Mouse (Mus musculus) liver, adult 2 months (tissue): ENCODE measurements around the gene Cyth2. TPM values are rescaled to one million over a fixed set of nuclear protein-coding genes. Genes with fewer than 3 reads are reported as not detected.

Experiments
- DNase-seq: peaks from one replicate; pipeline ENCODE4 v3.0.0-alpha.2; 2011; ENCODE audit warnings: low read depth, low spot score; ENCODE audit errors: extremely low read depth
- H3K27ac ChIP-seq: fragments of 200-500 bp; replicated peaks from 2 replicates; pipeline ENCODE4 v1.5.1; 2012; ENCODE audit warnings: low read depth, mild to moderate bottlenecking, control low read depth, inconsistent platforms, low read length; ENCODE audit not compliant: insufficient read depth
- H3K27me3 ChIP-seq: fragments of 200-500 bp; 2 replicates; pipeline ENCODE4 v1.6.1; 2012; ENCODE audit warnings: mild to moderate bottlenecking, moderate library complexity, low read length, inconsistent platforms; ENCODE audit not compliant: control insufficient read depth, insufficient read depth
- H3K36me3 ChIP-seq: fragments of 200-500 bp; 2 replicates; pipeline ENCODE4 v1.6.1; 2012; ENCODE audit warnings: low read length, inconsistent platforms; ENCODE audit not compliant: control insufficient read depth, insufficient read depth
- H3K4me1 ChIP-seq: fragments of 200-500 bp; 2 replicates; pipeline ENCODE4 v1.6.1; 2011; ENCODE audit warnings: low read length; ENCODE audit not compliant: control insufficient read depth, insufficient read depth
- H3K4me3 ChIP-seq: fragments of 200-500 bp; 2 replicates; pipeline ENCODE4 v1.5.1; 2011; ENCODE audit warnings: low read depth, mild to moderate bottlenecking, control low read depth, low read length, moderate library complexity; ENCODE audit not compliant: insufficient read depth
- H3K79me2 ChIP-seq: fragments of 200-500 bp; 2 replicates; pipeline ENCODE4 v1.6.1; 2012; ENCODE audit warnings: inconsistent platforms, mild to moderate bottlenecking, low read length, moderate library complexity; ENCODE audit not compliant: control insufficient read depth, insufficient read depth
- H3K9ac ChIP-seq: fragments of 200-500 bp; 2 replicates; pipeline ENCODE4 v1.6.1; 2012; ENCODE audit warnings: low read depth, mild to moderate bottlenecking, control low read depth, inconsistent platforms, low read length
- CTCF ChIP-seq: fragments of 200-500 bp; IDR thresholded peaks from 2 replicates; pipeline ENCODE4 v1.5.1; 2011; ENCODE audit warnings: low read depth, low read length, control low read depth
- POLR2A ChIP-seq: fragments of 200-500 bp; IDR thresholded peaks from 2 replicates; pipeline ENCODE4 v1.6.1; 2011; ENCODE audit warnings: low read length, control low read depth; ENCODE audit not compliant: insufficient read depth; ENCODE audit errors: extremely low read depth
- WGBS: fragments of 180-500 bp; shearing (Covaris S2); methylation state at CpG from one replicate; pipeline ENCODE4 v1.1.7; 2018; 5-methylcytosine and 5-hydroxymethylcytosine counted together
- polyA plus RNA-seq: library from polyadenylated mRNA; depleted of rRNA; stranded (reverse); fragments of >200 nt; gene quantifications from 2 replicates; pipeline ENCODE4 v1.2.3, GENCODE M21; 2012
- total RNA-seq: library from RNA; depleted of rRNA; stranded (reverse); fragments of >200 nt; gene quantifications from 2 replicates; pipeline ENCODE4 v1.2.3, GENCODE M21; 2014

The Cyth2 gene
- total and polyA plus RNA-seq, 2 experiments, result 14.2 to 20.9 TPM

GRCm38 (mm10) chr7:45850661-45851060 lies 36.3 kb upstream of the Cyth2 start:
- Histone ChIP-seq H3K36me3 (no peaks in the 10 kb centered on the region), H3K27me3 (no peaks in the 10 kb centered on the region), H3K9ac (no peak overlapping the region), H3K79me2 (no peaks in the 10 kb centered on the region), H3K4me1 (no peaks in the 10 kb centered on the region), H3K27ac (no peak overlapping the region), H3K4me3 (no peak overlapping the region)
- DNase-seq, result no peak
- WGBS, result 66% methylated on average over 3 of the region's 3 CpGs
- TF ChIP-seq POLR2A (no peak), CTCF (no peak)

- Histone ChIP-seq H3K27ac (no peak overlapping the region), H3K79me2 (no peaks in the 10 kb centered on the region), H3K4me3 (no peak overlapping the region), H3K4me1 (no peaks in the 10 kb centered on the region), H3K27me3 (no peaks in the 10 kb centered on the region), H3K36me3 (no peaks in the 10 kb centered on the region), H3K9ac (no peak overlapping the region)
- no peak for TF ChIP-seq CTCF
- DNase-seq, result no peak
- WGBS, result 58% methylated on average over 6 of the region's 6 CpGs
Observed at GRCm38 (mm10) chr7:45848447-45849027, 34.2 kb upstream of the Cyth2 start.

- H3K4me1 ChIP-seq, result no peaks in the 10 kb centered on the region
- H3K27me3 ChIP-seq, result no peaks in the 10 kb centered on the region
- no peaks in the 10 kb centered on the region for H3K79me2 ChIP-seq
- no peaks in the 10 kb centered on the region for H3K36me3 ChIP-seq
- no peak overlapping the region for H3K9ac ChIP-seq
- TF ChIP-seq POLR2A (no peak), CTCF (no peak)
- WGBS, result 91% methylated on average over 10 of the region's 10 CpGs
- no peak overlapping the region for H3K4me3 ChIP-seq
- H3K27ac ChIP-seq, result no peak overlapping the region
- DNase-seq, result no peak
Observed at GRCm38 (mm10) chr7:45842950-45843744, 28.8 kb upstream of the Cyth2 start.

- Histone ChIP-seq H3K27me3 (peaks cover 22% of the 10 kb centered on the region), H3K27ac (no peak overlapping the region), H3K79me2 (no peaks in the 10 kb centered on the region; the same call in 1 of the 2 replicates), H3K4me1 (peaks cover 6% of the 10 kb centered on the region; the same call in 1 of the 2 replicates), H3K36me3 (no peaks in the 10 kb centered on the region), H3K4me3 (no peak overlapping the region), H3K9ac (no peak overlapping the region)
- TF ChIP-seq POLR2A, result no peak
- no peak for TF ChIP-seq CTCF
- DNase-seq, result no peak
- WGBS, result 8% methylated on average over 28 of the region's 31 CpGs
Observed at GRCm38 (mm10) chr7:45833924-45834323, 19.5 kb upstream of the Cyth2 start.

- peaks cover 22% of the 10 kb centered on the region for H3K27me3 ChIP-seq
- no peak overlapping the region for H3K27ac ChIP-seq
- H3K79me2 ChIP-seq, result no peaks in the 10 kb centered on the region; the same call in 1 of the 2 replicates
- DNase-seq, result no peak
- H3K4me1 ChIP-seq, result peaks cover 6% of the 10 kb centered on the region; the same call in 1 of the 2 replicates
- WGBS, result 5% methylated on average over 82 of the region's 86 CpGs
- TF ChIP-seq CTCF (no peak), POLR2A (no peak)
- H3K9ac ChIP-seq, result no peak overlapping the region
- no peak overlapping the region; the same call in 1 of the 2 replicates for H3K4me3 ChIP-seq
- H3K36me3 ChIP-seq, result no peaks in the 10 kb centered on the region; the same call in 1 of the 2 replicates
Observed at GRCm38 (mm10) chr7:45833148-45833790, 18.9 kb upstream of the Cyth2 start.
